Mouse (Mus musculus) layer of hippocampus, postnatal 25 days (tissue): ENCODE results near the gene Ctdspl. TPM values are rescaled to one million over a fixed set of nuclear protein-coding genes. Genes with fewer than 3 reads are reported as not detected.

Experiments used
- DNase-seq, 2 experiments: peaks; one replicate each; pipeline ENCODE4 v3.0.0; 2022; ENCODE audit warnings: mixed read lengths in 2 of 2, low spot score in 1 of 2; ENCODE audit errors: extremely low spot score in 1 of 2
- total RNA-seq, 2 experiments: library from RNA; stranded (reverse); gene quantifications; 2 replicates each; pipeline ENCODE4 v1.2.3; 2021

Ctdspl gene
- total RNA-seq, 2 experiments from 2014 or later: 23.7 to 24.4 TPM

DNA sequence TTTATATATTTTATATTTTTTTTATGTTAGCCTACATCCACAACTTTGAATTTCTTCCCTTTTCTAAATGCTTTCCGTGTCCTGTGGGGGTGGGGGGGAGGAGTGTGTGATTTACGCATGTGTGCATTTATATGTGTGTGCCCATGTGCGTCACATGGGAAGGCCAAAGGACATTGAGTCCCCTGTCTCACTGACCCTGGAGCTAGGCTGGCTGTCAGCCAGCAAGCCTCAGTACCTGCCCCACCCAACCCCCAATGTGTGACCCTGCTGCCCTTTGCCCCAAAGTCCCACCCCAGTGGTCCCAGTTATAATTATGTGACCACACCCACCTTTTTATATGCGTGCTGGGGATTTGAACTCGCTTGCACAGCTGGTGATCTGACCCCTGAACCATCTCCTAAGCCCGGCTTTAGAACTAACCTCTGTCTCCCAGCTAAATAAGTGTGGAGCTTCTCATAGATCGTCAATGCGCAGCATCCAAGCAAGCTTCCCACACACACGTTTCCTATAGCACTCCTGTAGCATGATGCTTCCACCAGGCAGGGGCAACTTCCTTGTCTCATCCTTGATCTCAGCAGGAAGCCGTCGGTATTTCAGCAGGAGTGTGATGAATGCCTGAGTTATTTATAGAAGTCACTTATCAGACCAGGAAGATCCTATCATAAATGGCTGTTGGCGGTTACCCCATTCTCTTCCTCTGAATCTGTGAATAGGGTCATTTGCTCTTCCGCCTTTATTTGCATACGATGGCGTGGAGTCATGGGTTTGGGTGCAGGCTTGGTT, 58.6 kb downstream of the Ctdspl start:
- DNase-seq: no peak

DNA sequence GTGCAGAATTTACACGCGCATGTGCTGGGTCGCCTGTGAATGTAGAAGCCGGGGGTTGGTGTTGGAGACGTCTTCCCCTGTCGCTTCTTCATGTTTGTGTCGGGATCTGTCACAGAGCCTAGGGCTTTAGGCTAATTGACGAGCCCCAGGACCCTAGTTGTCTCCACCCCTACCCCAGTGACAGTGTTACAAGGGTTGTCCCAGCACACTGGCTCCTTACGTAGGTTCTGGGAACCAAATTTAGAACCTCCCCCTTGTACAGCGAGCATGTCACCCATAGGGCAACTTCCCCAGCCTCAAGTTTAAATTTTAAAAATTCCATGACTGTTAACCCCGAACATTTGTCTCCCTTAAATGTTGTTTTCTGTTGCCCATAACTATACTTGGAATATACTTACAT, 60.0 kb downstream of the Ctdspl start:
- DNase-seq: no peak

DNA sequence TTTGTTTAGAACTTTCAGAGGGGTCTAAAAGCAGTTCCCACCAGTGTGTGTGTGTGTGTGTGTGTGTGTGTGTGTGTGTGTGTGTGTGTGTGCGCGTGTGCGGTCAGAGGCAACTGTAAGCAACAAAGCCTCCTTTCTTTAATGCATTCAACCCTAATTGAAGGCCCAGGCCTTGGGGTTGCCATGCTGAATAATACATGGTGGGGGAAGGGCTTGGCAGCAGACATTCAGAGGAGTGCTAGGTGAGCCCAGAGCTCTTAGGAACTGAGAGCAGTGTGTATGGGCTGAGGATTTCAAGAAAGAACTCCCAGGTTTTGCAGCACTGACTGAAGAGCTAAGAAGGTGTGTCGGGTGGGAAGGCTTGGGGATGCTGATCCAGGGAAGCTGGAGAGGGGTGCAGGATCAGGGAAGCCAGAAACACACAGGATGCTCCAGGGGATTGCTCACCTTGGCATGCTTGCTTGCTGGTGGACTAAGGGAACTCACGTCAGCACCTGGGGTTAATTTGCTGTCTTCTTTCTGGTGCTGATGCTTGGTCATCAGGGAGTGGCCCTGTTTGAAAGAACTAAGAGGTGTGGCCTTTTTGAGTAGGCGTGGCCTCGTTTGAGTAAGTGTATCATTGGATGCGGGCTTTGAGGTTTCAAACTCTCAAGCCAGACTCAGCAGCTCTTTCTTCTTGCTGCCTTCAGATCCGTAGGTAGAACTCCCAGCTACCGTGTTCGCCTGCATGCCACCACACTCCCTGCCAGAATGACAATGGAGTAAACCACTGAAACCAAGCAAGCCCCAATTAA, 62.7 kb downstream of the Ctdspl start:
- DNase-seq: no peak

DNA sequence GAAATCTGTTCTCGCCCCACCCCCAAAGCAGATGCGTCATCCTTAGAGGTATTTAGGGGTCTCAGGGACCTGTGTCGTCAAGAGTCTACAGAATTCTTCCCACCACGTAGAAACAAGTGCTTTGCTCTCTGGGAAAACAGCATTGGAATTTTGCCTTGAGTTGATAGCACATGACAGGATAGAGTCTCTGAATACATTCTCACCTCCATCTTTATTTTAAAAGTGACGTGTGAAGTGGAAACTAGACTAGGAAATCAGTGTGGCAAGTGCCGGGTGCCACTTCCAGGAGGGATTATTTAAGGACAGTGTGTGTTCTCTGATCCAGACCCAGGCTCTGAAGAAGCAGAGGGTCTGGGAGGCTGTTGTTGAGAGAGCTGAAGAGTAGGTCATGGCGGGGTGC, 64.2 kb downstream of the Ctdspl start:
- DNase-seq: no peak

DNA sequence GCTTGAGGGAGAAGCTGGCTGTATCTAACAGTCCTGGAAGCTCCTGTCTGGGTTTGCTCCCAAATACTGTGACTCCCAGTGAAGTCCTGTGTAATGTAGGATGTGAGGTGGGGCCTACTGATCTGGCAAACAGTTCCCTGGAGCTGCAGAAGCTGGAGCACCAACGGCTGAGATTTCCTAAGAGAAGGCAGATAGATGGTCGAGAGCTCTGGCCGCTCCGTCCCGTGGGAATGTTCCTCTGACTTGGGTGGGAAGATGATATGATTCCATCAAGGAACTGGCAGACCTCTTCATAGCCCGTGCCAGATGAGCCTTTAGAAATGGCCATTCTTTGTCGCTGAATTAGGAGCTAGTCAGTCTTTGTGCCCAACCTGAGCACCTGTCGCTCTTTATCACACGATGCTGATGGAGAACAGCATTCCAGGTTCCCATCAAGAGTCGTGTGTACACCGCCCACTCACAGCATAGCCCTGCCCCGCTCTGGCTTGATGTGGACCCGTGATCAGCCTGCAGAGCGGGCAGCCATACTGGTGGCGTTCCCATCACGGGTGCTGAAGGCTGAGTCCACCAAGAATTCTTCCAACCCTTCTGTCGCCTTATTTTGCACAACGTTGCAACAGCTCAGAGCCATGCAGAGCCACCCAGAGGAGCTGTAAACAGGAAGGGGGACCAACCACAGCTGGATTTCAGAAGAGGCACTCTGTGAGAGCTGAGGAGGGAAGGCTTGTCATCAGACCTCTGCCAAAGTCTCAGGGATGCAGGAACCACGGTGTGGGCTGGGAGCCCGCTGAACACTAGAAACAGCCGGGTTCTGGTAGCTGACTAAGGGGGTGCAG, 65.7 kb downstream of the Ctdspl start:
- no peak for DNase-seq

DNA sequence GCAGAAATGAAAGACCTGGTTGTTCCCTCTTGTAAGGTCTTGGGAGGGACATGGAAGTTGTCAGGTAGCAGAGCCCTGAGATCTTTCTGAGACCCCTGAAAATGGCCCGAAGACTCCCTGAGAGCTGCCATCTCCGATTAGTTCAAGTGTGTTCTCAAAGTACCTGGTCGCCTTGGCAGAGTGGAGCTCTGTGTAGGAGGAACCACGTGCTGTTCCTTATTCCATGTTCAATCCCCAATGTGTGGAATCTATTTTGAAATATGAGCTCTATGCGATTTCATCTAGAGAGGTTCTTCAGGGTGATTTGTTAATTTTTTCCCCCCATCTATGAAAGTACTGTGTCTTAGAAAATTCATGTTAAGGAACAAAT, 66.3 kb downstream of the Ctdspl start:
- no peak for DNase-seq

DNA sequence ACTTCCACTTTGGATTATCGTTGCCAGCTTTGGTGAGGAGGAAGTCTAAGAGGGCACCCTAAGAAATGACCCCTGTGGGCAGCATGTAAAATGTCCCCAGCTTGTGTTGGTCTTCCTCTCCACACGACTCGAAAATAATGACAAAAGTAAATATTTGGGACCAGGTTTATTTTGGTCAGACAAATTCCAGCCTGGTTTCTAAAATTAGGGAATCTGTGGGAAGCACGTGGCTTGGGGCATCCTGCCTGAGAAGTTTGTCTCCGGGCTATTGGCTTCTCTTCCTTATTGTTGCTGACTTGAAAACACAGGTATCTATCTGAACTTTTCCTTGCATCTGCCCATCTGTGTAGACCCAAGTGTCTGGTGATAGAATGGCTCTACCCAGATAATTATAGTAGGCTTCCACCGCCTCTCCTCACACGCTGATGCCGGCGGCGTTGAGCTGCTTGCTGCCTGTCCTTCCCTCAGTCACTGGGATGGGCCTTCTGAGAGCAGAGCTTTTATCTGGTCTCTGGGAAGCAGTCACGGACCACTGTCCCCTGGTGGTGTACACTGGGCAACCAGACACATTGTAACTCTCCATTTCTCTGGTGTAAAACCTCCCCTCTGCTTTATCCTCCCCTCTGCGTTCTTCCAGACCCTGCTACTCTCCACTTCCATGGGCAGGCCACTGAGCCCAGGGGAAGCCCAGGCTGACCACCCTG, 68.4 kb downstream of the Ctdspl start:
- no peak for DNase-seq

DNA sequence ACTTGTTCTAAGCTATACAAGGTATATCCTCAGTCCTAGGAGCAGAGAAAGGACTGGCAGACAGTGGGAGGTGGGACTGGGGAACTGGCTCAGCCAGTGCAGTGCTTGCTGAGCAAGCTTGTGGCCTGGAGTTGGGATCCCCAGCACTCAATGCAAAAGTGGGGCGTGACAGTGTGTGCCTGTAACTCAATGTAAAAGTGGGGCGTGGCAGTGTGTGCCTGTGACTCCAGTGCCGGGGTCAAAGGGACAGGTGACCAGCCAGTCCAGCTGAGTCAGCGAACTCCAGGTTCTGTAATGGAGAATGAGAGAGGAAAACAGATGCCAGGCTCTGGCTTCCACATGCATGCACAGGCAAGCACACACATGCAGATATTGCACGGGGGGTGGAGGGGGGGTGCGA, 69.3 kb downstream of the Ctdspl start:
- no peak for DNase-seq

DNA sequence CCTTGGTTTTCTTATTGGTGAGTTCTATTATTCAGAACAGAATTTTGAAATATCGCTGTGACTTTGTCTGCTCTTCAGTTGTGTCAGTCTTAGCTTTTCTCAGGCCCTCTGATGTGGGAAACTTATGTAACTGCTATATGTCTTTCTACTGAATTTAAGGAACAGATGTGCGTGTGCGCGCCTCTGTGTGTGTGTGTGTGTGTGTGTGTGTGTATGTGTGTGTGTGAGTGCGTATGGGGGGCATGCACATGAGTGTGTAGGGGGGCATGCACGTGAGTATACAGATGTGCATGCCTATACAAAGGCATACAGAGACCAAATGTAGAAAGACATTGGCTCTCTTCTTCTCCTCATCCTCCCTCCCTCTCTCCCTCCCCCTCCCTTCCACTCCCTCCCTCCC, 71.0 kb downstream of the Ctdspl start:
- DNase-seq: no peak

DNA sequence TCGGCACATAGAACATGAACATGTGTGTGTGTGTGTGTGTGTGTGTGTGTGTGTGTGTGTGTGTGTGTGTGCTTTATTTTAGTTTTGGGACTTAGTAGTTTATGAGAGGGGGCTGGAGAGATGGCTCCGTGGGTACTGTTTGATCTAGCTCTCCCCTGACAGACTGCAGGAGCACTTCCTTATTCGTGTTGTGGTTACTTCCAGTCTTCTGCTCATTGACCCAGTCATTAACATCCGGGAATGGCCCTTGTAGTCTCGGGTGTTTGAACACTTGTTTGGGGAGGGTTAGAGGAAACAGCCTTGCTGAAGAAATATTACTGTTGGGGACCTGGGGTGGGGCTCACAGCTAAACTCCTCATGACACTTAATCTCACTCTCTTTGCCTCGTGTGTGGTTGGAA, 73.9 kb downstream of the Ctdspl start:
- DNase-seq: no peak

DNA sequence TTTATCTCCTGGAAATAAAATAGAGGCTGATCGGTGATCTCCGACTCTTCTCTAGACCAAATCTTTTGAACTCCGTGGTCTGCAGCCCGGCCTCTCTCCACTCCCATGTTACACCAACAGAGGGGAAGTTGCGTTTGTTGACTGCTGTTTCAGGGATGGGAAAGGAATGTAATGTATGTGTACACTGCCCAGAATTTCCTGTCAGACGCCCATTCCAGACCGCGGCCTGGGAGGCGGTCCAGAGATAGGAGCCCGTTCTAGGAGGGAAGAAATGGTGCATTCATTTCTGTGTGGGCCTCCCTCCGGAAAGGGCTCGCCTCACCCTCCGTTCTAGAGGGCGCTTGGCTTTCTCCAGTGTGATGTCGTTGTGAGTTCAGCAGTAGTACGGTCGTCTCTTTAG, 76.0 kb downstream of the Ctdspl start:
- no peak for DNase-seq

DNA sequence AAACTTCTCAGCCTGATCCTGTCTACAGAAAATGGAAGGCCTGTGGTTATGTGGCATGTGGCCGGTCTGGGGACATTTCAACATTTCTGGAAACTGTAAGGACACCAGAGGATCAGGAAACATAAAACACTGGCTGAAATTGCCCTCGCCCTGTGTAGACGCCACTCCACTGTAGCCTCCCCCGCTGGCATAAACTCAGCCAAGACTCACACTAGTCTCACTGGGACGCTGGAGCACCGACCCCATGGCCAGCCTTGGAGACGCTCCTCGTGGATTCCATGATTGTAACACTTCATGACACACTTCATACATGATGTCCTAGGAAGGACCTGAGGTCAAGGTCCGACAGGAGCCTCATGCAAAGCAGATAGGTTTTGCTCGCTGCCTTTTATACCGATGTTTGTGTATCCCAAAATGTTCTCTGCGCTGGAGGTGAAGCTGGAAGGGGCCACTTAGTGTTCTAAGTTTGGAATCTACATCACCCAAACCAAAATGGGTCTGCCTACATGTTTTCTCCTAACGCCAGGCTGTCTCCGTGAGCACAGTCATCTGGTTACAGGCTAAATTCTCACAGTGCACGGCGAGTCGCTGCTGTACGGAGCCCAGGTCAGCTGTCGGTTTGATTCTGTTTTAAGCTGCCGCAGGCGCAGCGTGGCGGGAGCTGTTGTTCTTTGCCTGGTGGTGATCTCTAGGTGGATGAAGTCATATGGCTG, 77.9 kb downstream of the Ctdspl start:
- no peak for DNase-seq

DNA sequence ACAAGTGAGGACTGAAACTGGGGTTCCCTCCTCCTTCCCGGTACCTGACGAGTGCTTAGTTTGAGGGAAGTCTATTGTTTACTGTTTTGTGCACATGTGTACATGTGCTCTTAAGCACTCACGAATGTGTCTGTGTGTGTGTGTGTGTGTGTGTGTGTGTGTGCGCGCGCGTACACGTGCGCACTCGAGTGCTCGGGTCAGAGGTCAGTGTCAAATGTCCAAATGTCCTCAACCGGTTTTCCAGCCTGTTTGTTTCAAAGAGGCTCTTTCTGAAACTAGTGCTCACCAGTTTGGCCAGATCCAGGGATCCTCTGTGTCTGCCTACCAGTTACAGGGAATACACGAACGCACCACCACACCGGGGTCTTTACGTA, 78.4 kb downstream of the Ctdspl start:
- no peak for DNase-seq

DNA sequence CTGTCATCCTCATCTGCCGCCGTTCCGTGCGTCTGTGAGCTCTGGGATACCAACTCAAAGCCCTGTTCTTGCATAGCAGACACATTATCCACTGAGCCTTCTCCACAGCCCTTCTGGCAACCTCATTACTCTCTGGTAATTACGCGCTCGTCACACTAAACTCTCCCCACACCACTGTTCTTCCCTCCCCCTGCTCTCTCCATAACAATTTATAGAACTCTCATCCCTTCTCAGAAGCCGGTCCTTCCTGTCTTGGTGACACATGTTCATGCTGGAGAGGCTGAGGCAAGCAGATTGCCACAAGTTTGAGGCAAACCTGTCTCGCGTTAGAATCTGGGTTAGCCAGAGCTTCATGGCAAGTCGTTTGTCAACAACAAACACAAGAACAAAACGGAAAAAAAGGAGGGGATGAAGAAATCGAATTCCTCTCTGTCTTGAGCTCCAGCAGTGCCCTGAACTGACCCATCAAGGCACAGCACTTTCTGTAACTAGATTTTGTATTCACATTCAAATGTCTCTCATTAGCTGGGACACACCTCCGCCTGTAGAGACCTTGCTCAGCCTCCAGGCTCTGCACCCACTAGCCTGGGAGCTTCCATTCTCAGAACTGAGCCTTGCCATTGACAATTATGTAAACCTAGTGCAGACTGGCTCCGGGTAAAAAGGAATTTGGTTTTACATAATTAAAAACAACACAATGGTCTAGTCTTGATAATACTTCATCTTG, 79.2 kb downstream of the Ctdspl start:
- no peak for DNase-seq

DNA sequence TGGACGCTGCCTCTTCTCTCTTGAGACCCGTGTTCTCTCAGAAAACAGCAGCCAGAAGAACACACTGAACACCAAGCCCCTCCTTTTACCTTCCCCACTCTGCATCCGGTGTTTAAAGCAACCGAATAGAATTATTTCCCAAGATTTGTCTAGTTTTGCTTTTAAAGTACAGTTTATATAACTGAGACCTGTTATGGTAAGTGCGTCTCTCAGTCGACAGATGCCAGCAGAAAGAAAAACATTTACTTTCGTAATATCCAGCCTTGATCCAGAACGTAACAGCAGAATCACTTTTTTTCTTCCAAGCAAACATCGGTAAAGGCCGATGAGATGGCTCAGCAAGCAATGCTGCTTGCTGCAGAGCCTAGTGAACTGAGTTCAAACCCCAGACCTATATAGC, 81.0 kb downstream of the Ctdspl start:
- DNase-seq: no peak

DNA sequence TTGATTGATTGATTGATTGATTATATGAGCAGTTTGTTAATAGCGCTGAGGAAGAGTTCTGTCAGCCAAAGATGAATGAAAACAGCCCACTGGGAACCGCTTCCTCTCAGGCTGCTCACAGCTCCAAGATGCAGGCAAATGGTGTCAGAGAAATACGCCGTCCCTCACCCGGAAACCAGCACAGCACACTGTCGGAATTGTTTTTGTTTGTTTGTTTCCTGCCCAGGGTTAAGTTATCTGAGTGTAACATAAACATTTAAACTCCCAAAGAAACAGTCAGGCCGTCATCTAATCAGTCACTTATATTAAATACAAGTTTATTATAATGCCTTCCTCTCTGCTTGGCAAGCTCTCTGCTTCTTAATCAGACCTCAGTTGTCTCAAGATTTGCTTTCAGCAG, 82.6 kb downstream of the Ctdspl start:
- DNase-seq: no peak

DNA sequence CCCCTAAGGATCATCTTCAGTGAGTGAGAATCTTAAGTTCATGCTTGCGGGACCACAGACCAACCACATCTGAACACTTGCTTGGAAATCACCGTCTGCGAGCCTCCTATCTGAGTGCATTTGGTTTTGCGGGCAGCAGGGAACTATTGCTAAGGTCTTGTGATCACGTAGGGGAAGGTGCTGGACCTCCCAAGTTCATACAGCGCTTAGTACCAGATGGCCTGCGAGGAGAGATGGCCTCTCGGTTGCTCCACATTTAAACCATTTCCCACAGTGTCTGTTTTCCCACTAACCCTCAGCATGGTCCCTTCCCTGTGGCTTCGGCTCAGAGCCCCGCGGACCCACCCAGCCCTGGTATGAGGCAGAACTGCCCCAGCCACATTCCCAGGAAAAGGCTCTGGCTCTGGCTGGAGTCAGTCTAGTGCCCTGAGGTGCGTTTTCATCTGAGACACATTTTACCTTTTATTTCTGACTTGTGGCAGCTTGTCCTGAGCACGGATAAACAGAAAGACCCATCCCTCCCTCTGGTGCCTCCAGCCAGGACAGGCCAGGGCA, 84.0 kb downstream of the Ctdspl start:
- no peak for DNase-seq

DNA sequence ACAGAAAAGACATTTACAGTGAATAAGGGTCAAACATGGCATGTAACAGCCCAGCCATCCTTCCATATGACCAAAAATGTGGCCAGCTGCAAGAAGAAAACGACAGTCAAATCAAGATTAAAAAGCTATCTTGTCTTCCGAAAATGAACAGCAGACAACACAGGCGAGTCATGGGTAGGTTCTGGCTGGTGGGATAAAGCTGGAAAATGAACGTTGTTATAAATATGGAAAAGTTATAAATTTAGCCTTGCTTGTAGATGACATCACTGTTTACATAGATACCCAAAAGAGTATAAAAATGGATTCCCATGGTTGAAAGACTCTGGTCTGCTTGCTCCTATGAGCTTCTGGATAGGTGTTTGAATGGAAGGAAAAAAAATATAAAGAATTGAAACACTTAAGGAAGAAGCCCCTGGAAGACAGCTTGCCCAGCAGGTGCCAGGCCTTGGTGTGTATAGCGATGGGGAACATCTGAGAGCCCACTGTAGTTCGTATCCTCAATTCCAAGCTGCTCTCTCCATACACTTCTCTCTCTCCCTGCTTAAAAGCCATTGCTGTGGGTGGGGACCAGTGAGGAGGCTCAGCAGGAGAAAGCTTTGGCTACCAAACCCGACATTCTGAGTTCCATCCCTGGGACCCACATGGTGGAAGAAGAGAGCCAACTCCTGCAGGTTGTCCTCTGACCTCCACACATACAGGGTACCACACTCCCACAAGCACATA, 90.7 kb downstream of the Ctdspl start:
- DNase-seq: no peak
